Mouse (Mus musculus) small intestine, adult 2 months (tissue): ENCODE measurements around the gene Pcsk4.

Experiments
- CTCF ChIP-seq: fragments of 200-500 bp; IDR thresholded peaks from 2 replicates; pipeline ENCODE4 v1.5.1; 2012; ENCODE audit warnings: low read depth, mild to moderate bottlenecking, control low read depth, inconsistent platforms, low read length, moderate library complexity, mixed read lengths; ENCODE audit not compliant: insufficient replicate concordance, insufficient read length; ENCODE audit errors: extremely low read depth
- POLR2A ChIP-seq: fragments of 200-500 bp; IDR thresholded peaks from 2 replicates; pipeline ENCODE4 v1.6.1; 2012; ENCODE audit warnings: low read depth, mild to moderate bottlenecking, control low read depth, inconsistent platforms, low read length, moderate library complexity

- TF ChIP-seq POLR2A = no peak
- peak; percentile 67; the same call in 1 of the 2 replicates for TF ChIP-seq CTCF
Observed at GRCm38 (mm10) chr10:80377716-80378115, 48.4 kb upstream of the Pcsk4 start.
